Mouse (Mus musculus) liver, embryonic 11.5 days (tissue): ENCODE results near the gene Agbl5. TPM values are rescaled to one million over a fixed set of nuclear protein-coding genes. Genes with fewer than 3 reads are reported as not detected.

ENCODE experiments used
- ATAC-seq: fragments of 200-750 bp; cut with Nextera tagmentation; replicated peaks from 2 replicates; pipeline ENCODE4 v1.8.0; 2017; ENCODE audit warnings: moderate number of reproducible peaks, mild to moderate bottlenecking, moderate TSS enrichment, moderate library complexity; ENCODE audit not compliant: low FRiP score
- DNase-seq: peaks from one replicate; pipeline ENCODE4 v3.0.0-alpha.2; 2017; ENCODE audit warnings: low spot score
- H3K27ac ChIP-seq: fragments of 300-500 bp; sonication (generic); 2 replicates; pipeline ENCODE4 v1.5.1; 2014; ENCODE audit warnings: mild to moderate bottlenecking, low read depth, low read length, control low read depth
- H3K27me3 ChIP-seq: fragments of 300-500 bp; sonication (generic); replicated peaks from 2 replicates; pipeline ENCODE4 v1.6.1; 2014; ENCODE audit warnings: low read length, mixed read lengths; ENCODE audit not compliant: control insufficient read depth, insufficient read depth
- H3K36me3 ChIP-seq: fragments of 300-500 bp; sonication (generic); 2 replicates; pipeline ENCODE4 v1.6.1; 2014; ENCODE audit warnings: mild to moderate bottlenecking, low read length, moderate library complexity, mixed read lengths; ENCODE audit not compliant: control insufficient read depth, insufficient read depth
- H3K4me1 ChIP-seq: fragments of 300-500 bp; sonication (generic); replicated peaks from 2 replicates; pipeline ENCODE4 v1.6.1; 2014; ENCODE audit warnings: low read length, mixed read lengths; ENCODE audit not compliant: control insufficient read depth, insufficient read depth
- H3K4me2 ChIP-seq: fragments of 300-500 bp; sonication (generic); 2 replicates; pipeline ENCODE4 v1.6.1; 2014; ENCODE audit warnings: mild to moderate bottlenecking, control low read depth, moderate library complexity
- H3K4me3 ChIP-seq: fragments of 300-500 bp; sonication (generic); 2 replicates; pipeline ENCODE4 v1.5.1; 2014; ENCODE audit warnings: low read depth, low read length, control low read depth
- H3K9ac ChIP-seq: fragments of 300-500 bp; sonication (generic); 2 replicates; pipeline ENCODE4 v1.6.1; 2014; ENCODE audit warnings: low read depth, low read length, control low read depth
- H3K9me3 ChIP-seq: fragments of 300-500 bp; sonication (generic); 2 replicates; pipeline ENCODE4 v1.6.1; 2016; ENCODE audit warnings: low read length, inconsistent platforms, mixed read lengths; ENCODE audit not compliant: control insufficient read depth
- WGBS: fragments of 180-500 bp; shearing (Covaris S2); extraction: QIAGEN DNeasy Blood & Tissue Kit; methylation state at CpG from one replicate; pipeline ENCODE4 v1.1.7; 2014; 5-methylcytosine and 5-hydroxymethylcytosine counted together
- polyA plus RNA-seq: library from polyadenylated mRNA; unstranded; fragments of >200 nt; fragmentation: Nextera tagmentation; extraction: Ambion mirVana; gene quantifications from 2 replicates; pipeline ENCODE4 v1.2.1, GENCODE M21; 2014

The Agbl5 gene
- polyA plus RNA-seq, 1 experiment from 2014 or later = 14.4 TPM

GRCm38 (mm10) chr5:30954556-30954955 is 66.1 kb downstream of the Agbl5 start:
- WGBS = 92% methylated on average over 9 of the region's 9 CpGs
- Histone ChIP-seq H3K9me3 (no peaks in the 10 kb centered on the region), H3K4me3 (no peak overlapping the region), H3K9ac (no peak overlapping the region), H3K4me1 (peaks cover 13% of the 10 kb centered on the region), H3K36me3 (peaks cover 39% of the 10 kb centered on the region), H3K27ac (no peak overlapping the region), H3K4me2 (no peak overlapping the region), H3K27me3 (no peaks in the 10 kb centered on the region)
- DNase-seq (no peak), ATAC-seq (no peak)

- ATAC-seq (no peak), DNase-seq (no peak)
- no peak overlapping the region for H3K4me2 ChIP-seq
- no peak overlapping the region for H3K27ac ChIP-seq
- peaks cover 15% of the 10 kb centered on the region for H3K4me1 ChIP-seq
- no peaks in the 10 kb centered on the region for H3K9me3 ChIP-seq
- no peak overlapping the region for H3K9ac ChIP-seq
- H3K36me3 ChIP-seq = peaks cover 39% of the 10 kb centered on the region
- WGBS = 90% methylated on average over 6 of the region's 6 CpGs
- no peaks in the 10 kb centered on the region for H3K27me3 ChIP-seq
- no peak overlapping the region for H3K4me3 ChIP-seq
Measured at GRCm38 (mm10) chr5:30955751-30956150, 67.3 kb downstream of the Agbl5 start.

Other genes with a start within 250 kb of the Agbl5 start
- 17.6 and 18.6 TPM in 2 replicates for gene Slc35f6, start 240.8 kb upstream of the Agbl5 start, polyA plus RNA-seq
- gene Cenpa, start 221.9 kb upstream of the Agbl5 start, polyA plus RNA-seq = 326 and 357 TPM in 2 replicates
- 1.3 and 1.6 TPM in 2 replicates for gene Dpysl5, start 177.1 kb upstream of the Agbl5 start, polyA plus RNA-seq
- 7.1 and 7.9 TPM in 2 replicates for gene Mapre3, start 74.1 kb upstream of the Agbl5 start, polyA plus RNA-seq
- 66.5 and 67.2 TPM in 2 replicates for gene Tmem214, start 20.7 kb upstream of the Agbl5 start, polyA plus RNA-seq
- gene Ost4, start 19.1 kb downstream of the Agbl5 start, polyA plus RNA-seq = 467 and 501 TPM in 2 replicates
- 89.5 and 95.1 TPM in 2 replicates for gene Emilin1, start 24.7 kb downstream of the Agbl5 start, polyA plus RNA-seq
- gene Khk, start 32.7 kb downstream of the Agbl5 start, polyA plus RNA-seq = 58.6 and 60.2 TPM in 2 replicates
- 5.4 and 8.2 TPM in 2 replicates for gene Cgref1, start 56.9 kb downstream of the Agbl5 start, polyA plus RNA-seq
- gene Preb, start 71.7 kb downstream of the Agbl5 start, polyA plus RNA-seq = 111 and 118 TPM in 2 replicates
- gene Tcf23, start 80.0 kb downstream of the Agbl5 start, polyA plus RNA-seq = 0.04 TPM in 2 replicates
- gene Atraid, start 159.6 kb downstream of the Agbl5 start, polyA plus RNA-seq = 68.5 and 72.4 TPM in 2 replicates
- 9.3 and 10.3 TPM in 2 replicates for gene Slc5a6, start 160.2 kb downstream of the Agbl5 start, polyA plus RNA-seq
- 65.0 and 66.0 TPM in 2 replicates for gene Cad, start 166.1 kb downstream of the Agbl5 start, polyA plus RNA-seq
- not detected in 2 replicates for gene Dnajc5g, start 217.6 kb downstream of the Agbl5 start, polyA plus RNA-seq
- gene Slc30a3, start 219.5 kb downstream of the Agbl5 start, polyA plus RNA-seq = 1.1 and 1.4 TPM in 2 replicates
- gene Trim54, start 228.0 kb downstream of the Agbl5 start, polyA plus RNA-seq = 0.43 TPM in 1 of 2 replicates, not detected in the other